Mouse (Mus musculus): ENCODE results near the gene Rgs3.

Rgs3 gene

GRCm38 (mm10) chr4:62694703-62695439, 135.2 kb downstream of the Rgs3 start:
- DNase-seq, result no peak

- no peak for DNase-seq
Measured at GRCm38 (mm10) chr4:62695523-62695922, 135.9 kb downstream of the Rgs3 start.

DNA sequence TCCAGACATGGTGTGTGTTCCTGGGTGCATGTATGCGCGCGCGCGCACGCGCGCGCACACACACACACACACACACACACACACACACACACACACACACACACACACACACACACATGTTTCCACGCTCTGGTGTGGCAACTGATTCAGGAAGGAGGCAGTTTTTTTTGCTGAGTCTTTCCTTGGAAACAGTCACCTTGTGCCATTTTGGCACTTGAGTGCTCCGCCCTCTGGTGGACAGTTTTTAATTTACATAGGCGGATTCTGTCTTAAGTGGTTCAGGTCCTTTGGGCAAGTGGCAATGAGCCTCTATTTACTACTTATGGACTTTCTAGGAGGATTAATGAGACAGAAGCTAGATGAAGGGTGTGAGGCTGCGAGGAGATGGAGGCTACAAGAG, 136.3 kb downstream of the Rgs3 start:
- DNase-seq, result peak; percentile 92

DNA sequence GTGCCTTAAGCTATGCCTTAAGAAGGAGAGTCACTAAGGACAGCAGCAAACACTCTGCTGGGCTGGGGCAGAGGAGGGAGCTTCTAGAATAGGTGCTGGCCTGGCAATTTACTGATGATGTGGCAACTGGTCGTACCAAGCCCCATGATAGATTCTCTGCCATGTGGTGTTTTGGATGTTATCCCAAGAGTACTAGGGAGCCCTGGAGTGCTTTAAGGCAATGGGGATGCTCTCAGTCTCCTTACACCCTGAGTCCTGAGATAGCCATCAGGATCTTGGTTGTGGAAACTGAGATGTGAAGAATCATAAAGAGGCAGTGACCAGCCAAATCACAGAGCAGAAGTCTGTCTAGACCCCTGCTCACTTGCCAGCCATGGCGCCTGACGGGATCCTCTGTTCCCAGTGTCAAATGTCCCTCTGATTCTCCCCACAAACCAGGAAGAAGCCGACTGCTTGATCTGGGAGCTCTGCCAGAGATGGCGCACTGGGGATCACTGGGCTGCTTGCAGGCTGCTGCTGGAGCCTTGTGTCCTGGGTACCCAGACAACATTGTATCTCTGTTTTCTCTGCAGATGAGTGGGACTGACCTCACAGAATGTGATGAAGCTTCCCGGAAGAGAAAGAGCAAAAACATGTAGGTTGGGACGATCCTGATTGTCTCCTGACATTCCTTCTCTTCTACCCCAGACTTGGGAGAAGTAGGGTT, 137.2 kb downstream of the Rgs3 start:
- DNase-seq, result no peak

DNA sequence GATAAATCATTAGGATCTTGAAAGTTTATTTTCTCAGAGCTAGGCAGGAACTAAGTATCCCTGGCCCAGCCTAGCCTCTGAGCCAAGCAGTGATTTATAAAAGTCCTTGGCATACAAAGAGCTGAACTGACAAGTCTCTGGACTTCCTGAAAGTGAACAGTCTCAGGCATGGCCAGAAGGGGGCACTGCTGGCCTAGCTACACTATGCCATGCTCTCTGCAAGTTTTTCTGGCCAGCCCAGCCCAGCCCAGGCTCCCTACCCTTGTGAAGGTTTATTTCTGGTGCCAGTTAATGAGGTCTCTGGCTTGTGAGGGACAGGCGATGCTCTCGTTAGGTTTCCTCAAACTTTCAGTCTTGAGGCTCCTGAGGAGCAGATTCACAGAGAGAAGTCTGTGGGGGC, 137.8 kb downstream of the Rgs3 start:
- peak; percentile 88 for DNase-seq

DNA sequence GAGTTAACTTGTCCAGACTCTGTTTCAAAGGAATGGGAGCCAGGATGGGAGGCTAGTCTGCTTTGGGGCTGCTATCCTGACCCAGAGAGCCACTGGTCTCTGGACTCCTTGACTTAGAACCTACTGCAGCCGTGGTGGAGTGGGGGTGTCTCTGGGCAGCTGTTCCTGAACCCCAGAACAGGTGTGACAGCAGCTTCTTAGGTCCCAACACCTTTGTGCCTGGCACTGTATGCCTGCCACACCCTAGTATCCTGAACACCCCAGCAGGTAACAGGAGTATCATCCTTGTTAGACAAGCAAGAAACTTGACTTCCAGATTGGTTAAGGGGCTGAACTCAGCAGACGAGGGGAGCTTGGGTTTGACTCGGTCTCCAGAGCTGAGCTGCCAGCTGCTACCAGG, 138.9 kb downstream of the Rgs3 start:
- DNase-seq, result no peak

GRCm38 (mm10) chr4:62699191-62699812, 139.7 kb downstream of the Rgs3 start:
- DNase-seq, result peak; percentile 96

- DNase-seq, result no peak
Measured at GRCm38 (mm10) chr4:62700426-62700825, 140.8 kb downstream of the Rgs3 start.

DNA sequence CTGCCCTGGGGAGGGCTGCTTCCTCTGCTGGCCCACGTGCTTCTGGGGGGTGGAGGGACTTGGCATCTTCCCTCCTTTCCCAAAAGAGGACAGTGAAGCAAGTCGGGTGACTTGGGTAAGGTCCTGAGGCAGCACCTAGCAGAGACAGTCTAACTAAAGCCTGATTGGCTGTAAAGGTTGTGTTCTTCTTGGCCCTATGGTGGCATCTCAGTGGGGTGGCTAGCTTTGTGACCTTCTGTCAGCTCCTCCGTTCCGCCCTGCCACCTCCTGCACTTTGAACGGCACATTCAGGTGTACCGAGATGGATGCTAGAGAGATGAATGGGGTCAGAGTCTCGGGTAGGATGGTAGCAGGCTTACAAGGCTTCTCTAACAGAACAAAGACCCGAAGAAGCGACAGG, 143.5 kb downstream of the Rgs3 start:
- DNase-seq, result no peak

GRCm38 (mm10) chr4:62704204-62704603, 144.6 kb downstream of the Rgs3 start:
- DNase-seq, result no peak

DNA sequence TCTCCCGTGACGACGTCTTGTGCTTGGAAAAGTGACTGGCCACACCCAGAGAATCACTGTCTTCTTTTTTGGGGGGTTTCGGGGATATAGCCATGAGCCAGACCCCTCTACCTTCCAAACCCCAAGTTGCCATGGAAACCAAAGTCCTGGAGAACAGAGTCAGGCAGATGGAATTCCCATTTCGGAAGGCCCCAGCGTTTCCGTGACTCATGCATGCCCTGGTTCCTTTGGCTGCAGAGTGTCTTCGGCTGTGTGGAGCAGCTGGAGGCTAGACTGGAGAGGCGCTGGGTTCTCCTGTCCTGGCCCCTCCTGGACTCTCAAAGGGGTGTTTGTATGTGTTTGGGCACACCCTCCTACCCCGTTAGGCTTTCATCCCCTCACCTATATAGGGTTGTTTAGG, 145.4 kb downstream of the Rgs3 start:
- DNase-seq, result peak; percentile 24

DNA sequence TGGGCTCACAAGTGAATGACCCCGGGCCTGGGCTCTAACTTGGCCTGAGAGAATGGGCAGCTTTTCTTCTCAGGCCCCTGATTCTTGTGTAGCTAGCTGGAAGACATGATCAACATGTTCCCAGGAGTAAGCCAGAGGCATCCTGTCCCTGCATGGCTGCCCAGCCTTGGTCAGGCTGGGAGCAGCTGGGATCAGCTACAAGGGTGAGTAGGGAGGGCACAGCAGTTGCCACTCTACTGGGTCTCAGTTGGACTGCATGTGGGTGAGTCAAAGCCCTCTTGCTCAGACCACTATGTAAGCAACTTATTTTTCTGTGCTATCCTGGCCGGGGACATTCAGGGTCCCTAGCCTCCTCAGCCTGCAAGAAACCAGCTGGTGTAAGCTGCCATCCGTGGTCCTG, 146.1 kb downstream of the Rgs3 start:
- no peak for DNase-seq

DNA sequence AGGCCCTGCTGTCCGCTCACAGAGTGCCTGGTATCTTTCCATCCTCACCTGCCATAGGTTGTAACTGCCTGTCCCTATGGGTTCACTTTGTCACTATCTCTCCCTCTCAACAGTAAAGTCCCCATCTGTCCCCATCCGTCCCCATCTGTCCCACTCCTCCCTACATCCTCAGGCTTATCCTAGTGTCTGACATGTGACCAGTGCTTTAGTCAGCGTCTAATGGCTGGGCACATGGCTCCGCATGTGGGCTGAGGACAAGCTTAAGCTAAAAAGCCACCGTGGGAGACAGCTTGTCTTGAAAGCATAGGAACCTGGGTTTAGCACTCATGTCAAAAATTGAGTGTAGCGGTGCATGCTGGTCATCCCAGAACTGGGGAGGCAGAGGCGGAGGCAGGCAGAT, 148.4 kb downstream of the Rgs3 start:
- DNase-seq, result no peak

DNA sequence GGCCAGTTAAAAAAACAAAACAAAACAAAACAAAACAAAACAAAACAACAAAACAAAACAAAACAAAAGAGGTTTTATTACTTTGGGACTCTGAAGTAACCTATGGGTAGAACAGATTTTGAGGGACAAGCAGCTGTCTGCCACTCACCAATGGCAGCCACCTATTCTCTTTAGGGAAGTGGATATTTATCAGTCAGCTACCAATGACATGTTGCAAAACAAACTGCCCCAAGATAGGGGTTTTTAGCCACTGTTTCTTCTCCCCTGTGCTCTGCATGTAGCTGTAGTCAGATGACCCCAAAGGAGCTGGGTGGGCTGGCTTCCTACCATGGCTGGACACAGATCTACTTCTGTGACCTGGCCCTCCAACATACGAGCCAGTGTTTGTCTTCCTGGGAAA, 149.3 kb downstream of the Rgs3 start:
- DNase-seq, result no peak

- DNase-seq, result no peak
Measured at GRCm38 (mm10) chr4:62709448-62709847, 149.8 kb downstream of the Rgs3 start.

DNA sequence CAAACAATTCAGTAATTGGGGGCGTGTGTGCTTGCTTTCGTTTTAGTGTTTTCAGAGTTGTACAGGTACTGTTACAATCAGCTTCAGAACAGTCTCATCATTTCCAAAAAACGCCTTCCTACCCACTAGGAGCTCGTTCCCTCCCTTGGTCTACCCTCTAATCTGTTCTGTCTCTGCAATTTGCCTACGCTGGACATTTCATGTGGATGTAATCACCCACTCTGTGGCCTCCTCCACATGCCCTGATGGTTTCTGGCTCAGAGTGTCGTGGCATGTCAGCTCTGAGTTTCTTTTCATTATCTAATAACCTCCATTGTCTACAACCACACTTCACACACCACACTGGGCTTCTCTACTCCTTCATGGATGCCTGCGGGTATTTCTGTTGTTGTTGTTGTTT, 151.5 kb downstream of the Rgs3 start:
- no peak for DNase-seq

DNA sequence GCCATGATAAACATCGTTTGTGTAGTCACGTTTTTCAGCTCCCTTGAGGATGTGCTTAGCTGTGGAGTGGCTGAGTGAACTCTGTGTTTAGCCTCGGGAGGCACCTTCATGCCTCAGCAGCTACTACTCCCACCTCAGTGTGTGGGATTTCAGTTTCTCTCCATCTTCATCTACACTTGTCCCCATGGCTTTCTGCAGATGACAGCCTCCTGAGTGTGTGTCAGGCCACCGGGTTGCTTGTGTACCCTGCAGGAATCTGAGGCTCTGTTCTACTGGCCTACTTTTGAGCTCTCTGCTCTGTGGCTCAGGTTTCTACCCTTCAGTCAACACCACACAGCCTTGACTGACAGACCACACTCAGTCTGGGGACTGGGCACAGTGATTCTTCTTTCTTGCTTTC, 151.9 kb downstream of the Rgs3 start:
- no peak for DNase-seq

GRCm38 (mm10) chr4:62720861-62721260, 161.2 kb downstream of the Rgs3 start:
- DNase-seq, result no peak

DNA sequence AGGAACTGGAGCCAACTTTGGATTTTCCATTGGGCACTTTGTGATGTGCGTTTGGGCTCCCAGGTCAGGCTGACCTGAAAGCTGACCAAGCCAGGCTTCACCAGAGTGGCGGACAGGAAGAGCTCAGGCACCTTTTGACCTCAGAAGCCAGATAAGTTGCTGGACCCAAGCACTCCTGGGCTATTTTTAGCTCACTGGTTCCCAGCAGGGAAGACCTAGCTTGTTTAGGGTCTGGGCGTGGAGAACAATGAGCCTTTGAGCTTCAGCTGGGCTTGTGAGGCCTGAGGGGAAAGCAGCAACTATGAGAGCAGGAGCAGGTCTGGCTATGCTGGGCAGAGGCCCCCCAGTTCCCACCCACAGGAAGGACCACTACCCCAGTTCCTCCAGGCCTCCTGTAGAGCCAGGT, 162.4 kb downstream of the Rgs3 start:
- DNase-seq, result peak; percentile 68

GRCm38 (mm10) chr4:62723795-62724194, 164.1 kb downstream of the Rgs3 start:
- no peak for DNase-seq

DNA sequence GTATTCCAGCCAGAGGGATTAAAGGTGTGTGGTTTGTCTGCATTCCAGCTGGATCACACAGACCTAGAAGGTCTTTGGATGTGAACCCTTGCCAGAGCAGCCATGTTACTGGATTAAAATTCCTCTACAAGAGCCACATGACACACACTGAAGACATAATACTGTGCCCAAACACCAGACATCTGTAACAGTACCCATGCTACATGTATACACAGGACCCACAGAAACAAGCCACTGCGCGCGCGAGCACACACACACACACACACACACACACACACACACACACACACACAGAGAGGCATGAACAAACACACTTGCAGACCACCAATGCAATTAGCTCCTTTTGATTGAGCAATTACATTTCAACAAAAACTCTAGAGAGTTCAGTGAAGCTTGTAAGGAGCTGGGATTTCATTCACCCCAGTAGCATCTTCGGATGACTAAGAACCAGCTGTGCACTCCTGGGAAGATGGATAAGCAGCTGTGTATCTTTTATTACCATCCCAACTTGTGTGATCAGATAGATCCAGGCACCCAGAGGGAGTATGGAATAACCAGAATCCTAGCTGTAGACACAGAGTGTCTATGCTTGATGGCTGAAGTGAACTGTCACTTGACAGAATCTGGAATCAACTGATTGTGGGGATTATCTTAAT, 166.8 kb downstream of the Rgs3 start:
- no peak for DNase-seq

DNA sequence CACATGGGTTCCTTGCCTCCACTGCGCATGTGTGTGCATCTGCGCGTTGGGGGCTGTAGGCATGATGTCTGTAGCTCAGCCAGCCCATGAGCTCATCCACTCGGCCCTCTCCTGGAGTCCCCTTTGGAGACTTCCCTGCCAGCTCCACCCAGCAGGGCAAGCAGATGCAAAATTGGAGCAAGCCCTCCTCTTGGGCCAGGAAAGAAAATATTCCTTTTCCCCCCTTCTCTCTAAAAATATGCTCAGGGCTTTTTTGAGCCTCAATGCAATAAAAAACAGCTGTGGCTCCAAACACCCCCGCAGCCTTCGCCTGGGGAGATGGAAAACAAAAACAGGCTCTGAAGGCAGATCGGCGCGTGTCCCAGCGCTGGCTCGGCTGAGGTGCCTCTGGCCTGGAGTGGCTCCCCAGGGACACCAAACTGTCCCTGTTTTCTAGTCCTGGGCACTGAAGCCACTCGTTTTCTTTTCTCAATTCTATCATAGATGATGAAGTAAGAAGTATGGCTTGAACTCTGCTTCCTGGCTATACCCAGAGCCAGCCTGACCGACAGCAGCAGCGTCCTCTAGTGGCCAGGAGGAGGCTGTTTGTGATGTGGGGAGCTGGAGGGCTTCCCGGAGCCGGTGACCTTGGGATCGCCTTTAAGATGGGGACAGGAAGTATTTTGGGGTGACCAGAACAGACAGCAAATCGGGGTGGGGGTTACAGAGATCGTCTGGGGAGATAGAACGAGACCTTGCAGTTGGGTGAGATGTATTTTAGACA, 168.1 kb downstream of the Rgs3 start:
- no peak for DNase-seq

GRCm38 (mm10) chr4:62728471-62728870, 168.8 kb downstream of the Rgs3 start:
- no peak for DNase-seq
